Mouse (Mus musculus): ENCODE results near the gene Pigz. TPM values are rescaled to one million over a fixed set of nuclear protein-coding genes. Genes with fewer than 3 reads are reported as not detected.
A peak's percentile ranks its signal among the peaks of the same experiment; 100 is the strongest.

Pigz gene
- polyA plus RNA-seq, 1 experiment from 2014 or later, result 1.4 TPM

GRCm38 (mm10) chr16:31948345-31948774 is 14.7 kb downstream of the Pigz start, which contains the start of the genes 0610012G03Rik and Ncbp2:
Gene 0610012G03Rik (minus strand): TSS chr16:31948494.
Gene Ncbp2 (plus strand): TSS chr16:31948513.
- Histone ChIP-seq H3K27ac (ENCODE audit: low read depth, low read length) (peak within 1 kb of the TSS; percentile 87), H3K4me1 (ENCODE audit: control insufficient read depth, insufficient read depth, low read length) (peaks cover 12% of the 10 kb centered on the region), H3K9ac (ENCODE audit: low read length) (peak within 1 kb of the TSS; percentile 87), H3K9me3 (ENCODE audit: control insufficient read depth, low read length) (no peaks in the 10 kb centered on the region), H3K4me2 (ENCODE audit: low read depth) (peak within 1 kb of the TSS; percentile 86), H3K4me3 (ENCODE audit: low read depth, low read length) (peak within 1 kb of the TSS; percentile 90), H3K36me3 (ENCODE audit: control insufficient read depth, insufficient read depth, low read length) (no peaks in the 10 kb centered on the region), H3K27me3 (ENCODE audit: control insufficient read depth, insufficient read depth, low read length) (no peaks in the 10 kb centered on the region)
- DNase-seq (ENCODE audit: low spot score) (peak; percentile 97), ATAC-seq (ENCODE audit: insufficient read depth, low FRiP score, low TSS enrichment) (peak; percentile 91)
- 0% methylated on average over 55 of the region's 55 CpGs for WGBS

- H3K36me3 ChIP-seq (ENCODE audit: control insufficient read depth, insufficient read depth, low read length), result peaks cover 2% of the 10 kb centered on the region
- WGBS, result 87% methylated on average over 7 of the region's 7 CpGs
- no peaks in the 10 kb centered on the region for H3K27me3 ChIP-seq (ENCODE audit: control insufficient read depth, insufficient read depth, low read length)
- no peak for DNase-seq (ENCODE audit: low spot score)
- no peak overlapping the region for H3K9ac ChIP-seq (ENCODE audit: low read length)
- H3K4me3 ChIP-seq (ENCODE audit: low read depth, low read length), result no peak overlapping the region
- H3K27ac ChIP-seq (ENCODE audit: low read depth, low read length), result no peak overlapping the region
- H3K4me2 ChIP-seq (ENCODE audit: low read depth), result no peak overlapping the region
- H3K9me3 ChIP-seq (ENCODE audit: control insufficient read depth, low read length), result no peaks in the 10 kb centered on the region
- H3K4me1 ChIP-seq (ENCODE audit: control insufficient read depth, insufficient read depth, low read length), result no peaks in the 10 kb centered on the region
- no peak for ATAC-seq (ENCODE audit: insufficient read depth, low FRiP score, low TSS enrichment)
Measured at GRCm38 (mm10) chr16:31963224-31963623, 29.6 kb downstream of the Pigz start.

GRCm38 (mm10) chr16:31975258-31975657 is 41.6 kb downstream of the Pigz start:
- Histone ChIP-seq H3K9me3 (ENCODE audit: control insufficient read depth, low read length) (no peaks in the 10 kb centered on the region), H3K9ac (ENCODE audit: low read length) (no peak overlapping the region), H3K4me1 (ENCODE audit: control insufficient read depth, insufficient read depth, low read length) (no peaks in the 10 kb centered on the region), H3K4me3 (ENCODE audit: low read depth, low read length) (no peak overlapping the region), H3K27ac (ENCODE audit: low read depth, low read length) (no peak overlapping the region), H3K27me3 (ENCODE audit: control insufficient read depth, insufficient read depth, low read length) (no peaks in the 10 kb centered on the region), H3K36me3 (ENCODE audit: control insufficient read depth, insufficient read depth, low read length) (no peaks in the 10 kb centered on the region), H3K4me2 (ENCODE audit: low read depth) (no peak overlapping the region)
- ATAC-seq (ENCODE audit: insufficient read depth, low FRiP score, low TSS enrichment) (no peak), DNase-seq (ENCODE audit: low spot score) (no peak)
- 89% methylated on average over 4 of the region's 4 CpGs for WGBS

- Histone ChIP-seq H3K36me3 (ENCODE audit: control insufficient read depth, insufficient read depth, low read length) (peaks cover 2% of the 10 kb centered on the region; the same call in 1 of the 2 replicates), H3K9me3 (ENCODE audit: control insufficient read depth, low read length) (no peaks in the 10 kb centered on the region), H3K4me3 (ENCODE audit: low read depth, low read length) (no peak overlapping the region), H3K27me3 (ENCODE audit: control insufficient read depth, insufficient read depth, low read length) (no peaks in the 10 kb centered on the region), H3K9ac (ENCODE audit: low read length) (no peak overlapping the region), H3K27ac (ENCODE audit: low read depth, low read length) (no peak overlapping the region), H3K4me2 (ENCODE audit: low read depth) (no peak overlapping the region), H3K4me1 (ENCODE audit: control insufficient read depth, insufficient read depth, low read length) (no peaks in the 10 kb centered on the region)
- DNase-seq (ENCODE audit: low spot score) (no peak), ATAC-seq (ENCODE audit: insufficient read depth, low FRiP score, low TSS enrichment) (no peak)
- 97% methylated on average over 3 of the region's 3 CpGs for WGBS
Measured at GRCm38 (mm10) chr16:31979501-31979900, 45.9 kb downstream of the Pigz start.

- no peak overlapping the region for H3K27ac ChIP-seq (ENCODE audit: low read depth, low read length)
- no peak overlapping the region for H3K4me3 ChIP-seq (ENCODE audit: low read depth, low read length)
- no peaks in the 10 kb centered on the region for H3K4me1 ChIP-seq (ENCODE audit: control insufficient read depth, insufficient read depth, low read length)
- no peak for ATAC-seq (ENCODE audit: insufficient read depth, low FRiP score, low TSS enrichment)
- H3K4me2 ChIP-seq (ENCODE audit: low read depth), result no peak overlapping the region
- H3K9me3 ChIP-seq (ENCODE audit: control insufficient read depth, low read length), result no peaks in the 10 kb centered on the region
- no peak for DNase-seq (ENCODE audit: low spot score)
- no peaks in the 10 kb centered on the region for H3K27me3 ChIP-seq (ENCODE audit: control insufficient read depth, insufficient read depth, low read length)
- 82% methylated on average over 5 of the region's 5 CpGs for WGBS
- no peak overlapping the region for H3K9ac ChIP-seq (ENCODE audit: low read length)
- peaks cover 2% of the 10 kb centered on the region; the same call in 1 of the 2 replicates for H3K36me3 ChIP-seq (ENCODE audit: control insufficient read depth, insufficient read depth, low read length)
Measured at GRCm38 (mm10) chr16:31980946-31981345, 47.3 kb downstream of the Pigz start.

- no peak overlapping the region for H3K4me2 ChIP-seq (ENCODE audit: low read depth)
- DNase-seq (ENCODE audit: low spot score) (no peak), ATAC-seq (ENCODE audit: insufficient read depth, low FRiP score, low TSS enrichment) (no peak)
- no peak overlapping the region for H3K9ac ChIP-seq (ENCODE audit: low read length)
- H3K9me3 ChIP-seq (ENCODE audit: control insufficient read depth, low read length), result no peaks in the 10 kb centered on the region
- WGBS, result 59% methylated on average over 1 of the region's 1 CpGs
- H3K27ac ChIP-seq (ENCODE audit: low read depth, low read length), result no peak overlapping the region
- peaks cover 4% of the 10 kb centered on the region for H3K36me3 ChIP-seq (ENCODE audit: control insufficient read depth, insufficient read depth, low read length)
- H3K4me1 ChIP-seq (ENCODE audit: control insufficient read depth, insufficient read depth, low read length), result no peaks in the 10 kb centered on the region
- H3K4me3 ChIP-seq (ENCODE audit: low read depth, low read length), result no peak overlapping the region
- no peaks in the 10 kb centered on the region for H3K27me3 ChIP-seq (ENCODE audit: control insufficient read depth, insufficient read depth, low read length)
Measured at GRCm38 (mm10) chr16:31992039-31992438, 58.4 kb downstream of the Pigz start.

- Histone ChIP-seq H3K4me2 (ENCODE audit: low read depth) (no peak overlapping the region), H3K4me1 (ENCODE audit: control insufficient read depth, insufficient read depth, low read length) (no peaks in the 10 kb centered on the region), H3K36me3 (ENCODE audit: control insufficient read depth, insufficient read depth, low read length) (peaks cover 2% of the 10 kb centered on the region; the same call in 1 of the 2 replicates), H3K27ac (ENCODE audit: low read depth, low read length) (no peak overlapping the region), H3K9ac (ENCODE audit: low read length) (no peak overlapping the region), H3K4me3 (ENCODE audit: low read depth, low read length) (no peak overlapping the region), H3K9me3 (ENCODE audit: control insufficient read depth, low read length) (no peaks in the 10 kb centered on the region), H3K27me3 (ENCODE audit: control insufficient read depth, insufficient read depth, low read length) (no peaks in the 10 kb centered on the region)
- over 99% methylated on average over 4 of the region's 4 CpGs for WGBS
- ATAC-seq (ENCODE audit: insufficient read depth, low FRiP score, low TSS enrichment), result no peak
- no peak for DNase-seq (ENCODE audit: low spot score)
Measured at GRCm38 (mm10) chr16:31993195-31993594, 59.5 kb downstream of the Pigz start.

GRCm38 (mm10) chr16:31993946-31994345 is 60.3 kb downstream of the Pigz start:
- Histone ChIP-seq H3K9ac (ENCODE audit: low read length) (no peak overlapping the region), H3K4me2 (ENCODE audit: low read depth) (no peak overlapping the region), H3K4me1 (ENCODE audit: control insufficient read depth, insufficient read depth, low read length) (no peaks in the 10 kb centered on the region), H3K27me3 (ENCODE audit: control insufficient read depth, insufficient read depth, low read length) (no peaks in the 10 kb centered on the region), H3K27ac (ENCODE audit: low read depth, low read length) (no peak overlapping the region), H3K9me3 (ENCODE audit: control insufficient read depth, low read length) (no peaks in the 10 kb centered on the region), H3K4me3 (ENCODE audit: low read depth, low read length) (no peak overlapping the region), H3K36me3 (ENCODE audit: control insufficient read depth, insufficient read depth, low read length) (peaks cover 2% of the 10 kb centered on the region; the same call in 1 of the 2 replicates)
- DNase-seq (ENCODE audit: low spot score) (no peak), ATAC-seq (ENCODE audit: insufficient read depth, low FRiP score, low TSS enrichment) (no peak)
